Mouse (Mus musculus): ENCODE measurements at regions not wholly inside any gene's neighbourhood (a gene's known extent, or its start where the extent isn't known, plus 50 kb on each side); places are given as distances from the start of the nearest gene placed in this dataset.

DNA sequence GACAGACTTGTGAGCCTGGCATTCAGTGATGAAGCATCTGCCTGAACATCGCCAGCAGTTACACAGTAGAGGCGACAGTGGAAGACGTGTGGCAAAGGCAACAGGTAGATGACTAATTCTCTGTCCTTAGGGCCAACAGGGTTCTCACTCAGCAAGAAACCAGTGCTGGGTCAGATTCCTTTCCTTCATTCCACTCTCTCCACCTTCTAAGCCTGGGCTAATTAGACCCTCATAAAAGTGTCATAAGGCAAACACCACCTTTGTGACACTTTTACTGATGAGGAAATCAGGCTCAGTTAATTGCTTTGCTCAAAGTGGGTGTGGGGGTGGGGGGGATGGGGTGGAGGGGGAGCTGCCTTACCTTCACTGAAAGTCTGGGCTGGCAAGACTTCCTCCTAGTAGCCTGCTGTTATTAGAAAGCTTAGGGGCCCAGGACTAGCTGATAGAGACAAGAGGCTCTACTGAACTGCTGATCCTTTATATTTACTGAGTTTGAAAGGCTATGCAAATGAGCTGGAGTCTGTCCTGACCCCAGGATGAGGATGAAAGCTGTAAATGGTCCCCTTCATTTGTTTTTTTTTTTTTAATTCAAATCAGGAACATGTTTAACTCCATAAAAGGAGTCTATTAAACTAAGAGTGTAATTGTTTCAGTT, 98.8 kb downstream of the Dact1 start:
- Histone ChIP-seq H3K27ac (no peak overlapping the region), H3K4me3 (ENCODE audit: inconsistent target) (no peak overlapping the region), H3K79me2 (ENCODE audit: inconsistent target) (no peaks in the 10 kb centered on the region), H3K36me3 (ENCODE audit: inconsistent target) (no peaks in the 10 kb centered on the region)
- WGBS (ENCODE audit: missing documents), result 75% methylated on average over 3 of the region's 3 CpGs

- no peak overlapping the region for H3K4me3 ChIP-seq (ENCODE audit: inconsistent target)
- no peaks in the 10 kb centered on the region for H3K36me3 ChIP-seq (ENCODE audit: inconsistent target)
- no peaks in the 10 kb centered on the region for H3K79me2 ChIP-seq (ENCODE audit: inconsistent target)
- 77% methylated on average over 3 of the region's 3 CpGs for WGBS (ENCODE audit: missing documents)
- no peak overlapping the region for H3K27ac ChIP-seq
Measured at GRCm38 (mm10) chr12:71412331-71412730, 102.6 kb downstream of the Dact1 start.

- WGBS (ENCODE audit: missing documents), result 100% methylated on average over 2 of the region's 2 CpGs
- H3K36me3 ChIP-seq (ENCODE audit: inconsistent target), result no peaks in the 10 kb centered on the region
- no peak overlapping the region for H3K27ac ChIP-seq
- H3K4me3 ChIP-seq (ENCODE audit: inconsistent target), result no peak overlapping the region
- H3K79me2 ChIP-seq (ENCODE audit: inconsistent target), result no peaks in the 10 kb centered on the region
Measured at GRCm38 (mm10) chr12:71416968-71417367, 107.3 kb downstream of the Dact1 start.

GRCm38 (mm10) chr12:71418186-71418585, 108.5 kb downstream of the Dact1 start:
- no peak overlapping the region for H3K27ac ChIP-seq

DNA sequence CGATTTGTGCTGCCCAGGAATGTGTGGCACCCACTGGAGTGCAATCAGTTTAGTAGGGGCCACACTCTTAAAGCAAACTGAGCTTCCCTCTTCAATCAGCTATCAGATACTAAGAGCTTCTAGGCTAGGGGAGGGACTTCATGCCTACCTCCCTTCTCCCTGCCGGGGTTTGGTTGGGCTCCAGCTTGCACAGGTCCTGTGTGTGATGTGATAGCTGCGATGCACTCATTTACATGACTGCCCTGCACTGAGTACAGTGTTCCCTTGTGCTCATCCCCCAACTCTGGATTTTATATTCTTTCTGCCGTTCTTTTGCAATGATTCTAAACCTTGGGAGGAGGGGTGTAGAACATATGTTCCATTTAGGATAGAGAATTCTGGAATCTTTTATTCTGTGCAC, 109.5 kb downstream of the Dact1 start:
- Histone ChIP-seq H3K4me3 (ENCODE audit: inconsistent target) (no peak overlapping the region), H3K79me2 (ENCODE audit: inconsistent target) (no peaks in the 10 kb centered on the region), H3K27ac (no peak overlapping the region), H3K36me3 (ENCODE audit: inconsistent target) (no peaks in the 10 kb centered on the region)
- 72% methylated on average over 4 of the region's 4 CpGs for WGBS (ENCODE audit: missing documents)

More at GRCm38 (mm10) chr12:71418186-71418585, 108.5 kb downstream of the Dact1 start:
- Histone ChIP-seq H3K36me3 (ENCODE audit: inconsistent target) (no peaks in the 10 kb centered on the region), H3K79me2 (ENCODE audit: inconsistent target) (no peaks in the 10 kb centered on the region), H3K4me3 (ENCODE audit: inconsistent target) (no peak overlapping the region)
- 70% methylated on average over 7 of the region's 7 CpGs for WGBS (ENCODE audit: missing documents)

DNA sequence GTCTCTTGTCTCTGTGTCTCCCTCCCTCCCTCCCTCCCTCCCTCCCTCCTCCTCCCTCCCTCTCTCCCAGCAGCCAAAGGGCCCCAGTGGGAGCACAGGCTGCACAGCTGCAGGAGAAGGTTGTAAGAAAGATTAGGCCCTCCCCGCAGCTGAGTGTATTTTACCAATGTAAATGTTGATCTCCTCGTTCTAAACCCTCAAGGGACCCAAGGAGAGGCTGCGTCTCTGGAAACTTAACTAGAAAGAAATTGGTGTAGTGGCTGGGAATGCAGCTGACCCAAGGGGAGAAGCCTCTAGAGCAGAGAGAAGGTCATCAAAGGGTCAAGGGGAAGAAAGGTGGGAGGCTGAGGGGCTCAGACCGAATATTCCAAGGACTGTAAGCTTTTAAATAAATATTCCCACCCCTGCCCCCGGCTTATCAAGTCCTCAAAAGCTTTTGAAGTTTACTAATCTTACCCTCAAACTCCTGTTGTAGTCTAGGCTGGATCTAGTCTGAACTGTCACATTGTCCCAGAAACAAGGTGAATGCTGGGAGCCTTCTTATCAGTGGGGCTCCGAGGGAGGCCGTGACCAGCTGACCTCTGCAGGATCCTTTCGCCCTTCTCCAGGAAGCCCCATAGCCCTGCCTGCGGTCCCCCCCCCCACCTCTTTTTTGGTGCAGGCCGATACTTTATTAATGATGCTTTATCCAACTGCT, 116.5 kb downstream of the Dact1 start:
- Histone ChIP-seq H3K27ac (no peak overlapping the region), H3K4me3 (ENCODE audit: inconsistent target) (no peak overlapping the region), H3K79me2 (ENCODE audit: inconsistent target) (no peaks in the 10 kb centered on the region), H3K36me3 (ENCODE audit: inconsistent target) (no peaks in the 10 kb centered on the region)
- 87% methylated on average over 9 of the region's 10 CpGs for WGBS (ENCODE audit: missing documents)

DNA sequence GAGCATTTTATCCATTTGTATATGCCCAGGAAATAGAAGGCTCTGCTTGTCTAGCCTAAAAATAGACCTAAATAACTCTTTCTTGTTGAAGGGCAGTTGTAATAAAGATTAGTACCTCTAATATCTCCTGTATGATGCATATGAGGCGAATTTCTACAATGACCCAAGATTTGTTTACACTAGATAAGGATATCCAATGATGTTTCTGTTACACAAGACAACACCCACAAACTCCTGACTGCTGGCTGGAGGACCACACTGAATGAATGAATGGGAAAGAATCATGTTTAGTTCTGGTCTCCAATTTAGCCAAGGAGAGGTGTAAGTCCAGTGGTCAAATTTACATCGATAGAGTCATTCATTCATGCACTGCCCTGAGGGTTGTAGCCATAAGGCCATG, 118.3 kb downstream of the Dact1 start:
- no peak overlapping the region for H3K4me3 ChIP-seq (ENCODE audit: inconsistent target)
- no peak overlapping the region for H3K27ac ChIP-seq
- H3K36me3 ChIP-seq (ENCODE audit: inconsistent target), result no peaks in the 10 kb centered on the region
- H3K79me2 ChIP-seq (ENCODE audit: inconsistent target), result no peaks in the 10 kb centered on the region
- 91% methylated on average over 2 of the region's 2 CpGs for WGBS (ENCODE audit: missing documents)

- H3K79me2 ChIP-seq (ENCODE audit: inconsistent target), result no peaks in the 10 kb centered on the region
- 77% methylated on average over 13 of the region's 13 CpGs for WGBS (ENCODE audit: missing documents)
- no peak overlapping the region for H3K27ac ChIP-seq
- no peak overlapping the region for H3K4me3 ChIP-seq (ENCODE audit: inconsistent target)
- H3K36me3 ChIP-seq (ENCODE audit: inconsistent target), result no peaks in the 10 kb centered on the region
Measured at GRCm38 (mm10) chr12:71429561-71430200, 120.0 kb downstream of the Dact1 start.

DNA sequence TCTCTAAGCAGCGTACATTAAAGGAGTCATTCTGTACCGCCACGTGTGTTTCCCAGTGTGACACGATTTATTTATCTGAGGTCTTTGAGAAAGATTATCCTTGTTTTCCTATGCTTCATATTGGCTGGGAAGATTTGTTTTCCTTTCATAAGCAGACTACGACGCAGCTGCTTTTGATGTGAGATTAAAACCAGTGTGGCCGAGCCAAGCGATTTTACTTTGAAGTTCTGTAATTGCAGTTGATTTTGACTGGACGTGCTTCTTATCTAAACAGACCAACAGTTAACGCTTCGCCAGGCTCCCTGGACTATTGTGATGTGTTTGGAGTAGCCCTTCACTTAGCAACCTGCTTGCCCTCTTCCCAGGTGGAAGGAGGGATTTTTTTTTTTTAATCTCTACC, 120.6 kb downstream of the Dact1 start:
- Histone ChIP-seq H3K4me3 (ENCODE audit: inconsistent target) (no peak overlapping the region), H3K27ac (no peak overlapping the region), H3K36me3 (ENCODE audit: inconsistent target) (no peaks in the 10 kb centered on the region), H3K79me2 (ENCODE audit: inconsistent target) (no peaks in the 10 kb centered on the region)
- WGBS (ENCODE audit: missing documents), result 92% methylated on average over 11 of the region's 11 CpGs

GRCm38 (mm10) chr12:71431116-71431515, 121.4 kb downstream of the Dact1 start:
- Histone ChIP-seq H3K27ac (no peak overlapping the region), H3K4me3 (ENCODE audit: inconsistent target) (no peak overlapping the region), H3K79me2 (ENCODE audit: inconsistent target) (no peaks in the 10 kb centered on the region), H3K36me3 (ENCODE audit: inconsistent target) (no peaks in the 10 kb centered on the region)
- WGBS (ENCODE audit: missing documents), result 94% methylated on average over 8 of the region's 8 CpGs

- no peaks in the 10 kb centered on the region for H3K79me2 ChIP-seq (ENCODE audit: inconsistent target)
- no peak overlapping the region for H3K27ac ChIP-seq
- 82% methylated on average over 9 of the region's 9 CpGs for WGBS (ENCODE audit: missing documents)
- no peak overlapping the region for H3K4me3 ChIP-seq (ENCODE audit: inconsistent target)
- H3K36me3 ChIP-seq (ENCODE audit: inconsistent target), result no peaks in the 10 kb centered on the region
Measured at GRCm38 (mm10) chr12:71433549-71434200, 124.0 kb downstream of the Dact1 start.

DNA sequence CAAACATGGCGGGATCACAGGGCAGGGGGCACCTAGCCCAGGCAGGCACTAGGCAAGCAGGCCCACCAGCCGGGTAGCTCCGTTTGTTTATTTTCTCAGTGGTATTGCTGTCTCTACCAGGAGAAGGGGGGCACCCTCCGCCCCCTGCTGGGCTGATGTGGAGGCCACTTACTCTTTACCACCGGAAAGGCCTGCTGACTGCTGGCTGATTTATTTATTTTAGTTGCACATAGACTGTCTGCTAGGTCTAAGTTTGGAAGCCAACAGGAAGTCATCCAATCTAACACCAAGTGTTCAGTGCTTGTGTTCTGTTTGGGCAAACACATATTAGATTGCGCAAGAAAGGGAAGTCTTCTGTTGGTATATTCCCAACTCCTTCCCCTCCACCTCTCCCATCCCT, 128.6 kb downstream of the Dact1 start:
- H3K27ac ChIP-seq, result no peak overlapping the region

DNA sequence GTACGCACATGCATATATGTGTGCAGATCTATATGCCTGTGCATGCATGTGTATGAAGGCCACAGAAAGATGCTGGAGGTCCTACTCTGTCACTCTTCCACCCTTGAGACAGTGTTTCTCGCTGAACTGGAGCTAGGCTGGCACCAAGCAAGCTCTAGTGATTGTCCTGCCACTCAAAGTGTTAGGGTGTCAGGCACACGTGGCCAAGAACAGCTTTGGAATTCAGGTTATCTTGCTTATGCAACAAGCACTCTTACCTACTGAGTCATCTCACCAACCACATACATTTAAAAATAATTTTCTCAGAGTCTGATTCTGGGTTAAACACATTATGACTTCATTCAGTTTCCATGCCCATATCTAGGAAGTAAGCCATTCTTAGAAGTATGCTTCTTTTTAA, 131.2 kb downstream of the Dact1 start:
- Histone ChIP-seq H3K4me3 (ENCODE audit: inconsistent target) (no peak overlapping the region), H3K36me3 (ENCODE audit: inconsistent target) (no peaks in the 10 kb centered on the region), H3K27ac (no peak overlapping the region), H3K79me2 (ENCODE audit: inconsistent target) (no peaks in the 10 kb centered on the region)
- 74% methylated on average over 3 of the region's 3 CpGs for WGBS (ENCODE audit: missing documents)

More for the DNA sequence above, 128.6 kb downstream of the Dact1 start:
- no peaks in the 10 kb centered on the region for H3K79me2 ChIP-seq (ENCODE audit: inconsistent target)
- 11% methylated on average over 6 of the region's 6 CpGs for WGBS (ENCODE audit: missing documents)
- no peaks in the 10 kb centered on the region for H3K36me3 ChIP-seq (ENCODE audit: inconsistent target)
- no peak overlapping the region for H3K4me3 ChIP-seq (ENCODE audit: inconsistent target)

DNA sequence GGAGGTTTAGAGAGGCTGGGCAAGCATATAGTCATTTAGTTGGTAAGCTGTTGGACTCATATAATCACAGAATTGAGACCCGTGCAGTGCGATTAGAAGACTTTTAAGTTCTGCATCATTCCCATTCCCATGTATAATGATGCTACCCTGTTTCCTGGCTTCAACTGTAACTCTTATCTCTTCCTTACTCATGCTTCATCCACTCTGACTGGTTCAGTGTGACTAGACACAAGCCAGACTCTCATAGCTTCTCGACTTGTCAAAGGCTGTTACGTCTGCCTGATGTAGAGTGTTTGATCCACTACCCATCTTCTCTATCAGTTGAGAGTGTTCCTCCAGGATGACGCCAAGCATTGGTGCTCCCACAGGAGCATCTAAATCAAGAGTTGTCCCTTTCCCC, 131.6 kb downstream of the Dact1 start:
- Histone ChIP-seq H3K36me3 (ENCODE audit: inconsistent target) (no peaks in the 10 kb centered on the region), H3K79me2 (ENCODE audit: inconsistent target) (no peaks in the 10 kb centered on the region), H3K4me3 (ENCODE audit: inconsistent target) (no peak overlapping the region), H3K27ac (no peak overlapping the region)
- 86% methylated on average over 5 of the region's 5 CpGs for WGBS (ENCODE audit: missing documents)

Measured in macrophage (primary cell).